Mouse (Mus musculus) hindbrain, embryonic 11.5 days (tissue): ENCODE data around the gene Wdr20. TPM values are rescaled to one million over a fixed set of nuclear protein-coding genes. Genes with fewer than 3 reads are reported as not detected.

Experiments used
- ATAC-seq: fragments of 200-750 bp; cut with Nextera tagmentation; 2 replicates; pipeline ENCODE4 v1.8.0; 2017; ENCODE audit warnings: mild to moderate bottlenecking, moderate TSS enrichment, moderate library complexity; ENCODE audit not compliant: low FRiP score
- DNase-seq: peaks from one replicate; pipeline ENCODE4 v3.0.0-alpha.2; 2015; ENCODE audit warnings: low spot score
- H3K27ac ChIP-seq: fragments of 300-500 bp; sonication (generic); 2 replicates; pipeline ENCODE4 v1.5.1; 2014; ENCODE audit warnings: mild to moderate bottlenecking, low read depth, low read length
- H3K27me3 ChIP-seq: fragments of 300-500 bp; sonication (generic); 2 replicates; pipeline ENCODE4 v1.6.1; 2014; ENCODE audit warnings: mild to moderate bottlenecking, low read length, moderate library complexity, mixed read lengths; ENCODE audit not compliant: control insufficient read depth, insufficient read depth
- H3K36me3 ChIP-seq: fragments of 300-500 bp; sonication (generic); 2 replicates; pipeline ENCODE4 v1.6.1; 2014; ENCODE audit warnings: mild to moderate bottlenecking, low read length, moderate library complexity, mixed read lengths; ENCODE audit not compliant: control insufficient read depth, insufficient read depth
- H3K4me1 ChIP-seq: fragments of 300-500 bp; sonication (generic); replicated peaks from 2 replicates; pipeline ENCODE4 v1.6.1; 2014; ENCODE audit warnings: low read length, mixed read lengths; ENCODE audit not compliant: control insufficient read depth, insufficient read depth
- H3K4me2 ChIP-seq: fragments of 300-500 bp; sonication (generic); replicated peaks from 2 replicates; pipeline ENCODE4 v1.6.1; 2014; ENCODE audit warnings: mild to moderate bottlenecking, low read depth, low read length
- H3K4me3 ChIP-seq: fragments of 300-500 bp; sonication (generic); 2 replicates; pipeline ENCODE4 v1.5.1; 2014; ENCODE audit warnings: low read depth, low read length
- H3K9ac ChIP-seq: fragments of 300-500 bp; sonication (generic); 2 replicates; pipeline ENCODE4 v1.6.1; 2014; ENCODE audit warnings: low read depth, low read length
- H3K9me3 ChIP-seq: fragments of 300-500 bp; sonication (generic); 2 replicates; pipeline ENCODE4 v1.6.1; 2016; ENCODE audit warnings: low read length; ENCODE audit not compliant: control insufficient read depth
- WGBS: fragments of 180-500 bp; shearing (Covaris S2); extraction: QIAGEN DNeasy Blood & Tissue Kit; methylation state at CpG from one replicate; pipeline ENCODE4 v1.1.7; 2014; 5-methylcytosine and 5-hydroxymethylcytosine counted together
- polyA plus RNA-seq: library from polyadenylated mRNA; unstranded; fragments of >200 nt; fragmentation: Nextera tagmentation; extraction: Ambion mirVana; gene quantifications from 2 replicates; pipeline ENCODE4 v1.2.1, GENCODE M21; 2014

Wdr20 gene
- polyA plus RNA-seq, 1 experiment from 2014 or later, result 22.8 TPM

GRCm38 (mm10) chr12:110781181-110781580 lies 43.4 kb downstream of the Wdr20 start:
- Histone ChIP-seq H3K4me3 (no peak overlapping the region), H3K4me1 (no peaks in the 10 kb centered on the region), H3K27ac (no peak overlapping the region), H3K9me3 (no peaks in the 10 kb centered on the region), H3K4me2 (no peak overlapping the region), H3K36me3 (no peaks in the 10 kb centered on the region), H3K27me3 (no peaks in the 10 kb centered on the region), H3K9ac (no peak overlapping the region)
- WGBS, result 82% methylated on average over 8 of the region's 8 CpGs
- DNase-seq (no peak), ATAC-seq (no peak)

GRCm38 (mm10) chr12:110782278-110782677 lies 44.5 kb downstream of the Wdr20 start:
- H3K9ac ChIP-seq, result no peak overlapping the region
- H3K36me3 ChIP-seq, result no peaks in the 10 kb centered on the region
- ATAC-seq (no peak), DNase-seq (no peak)
- no peak overlapping the region for H3K4me2 ChIP-seq
- no peaks in the 10 kb centered on the region for H3K27me3 ChIP-seq
- H3K27ac ChIP-seq, result no peak overlapping the region
- 96% methylated on average over 1 of the region's 1 CpGs for WGBS
- no peak overlapping the region for H3K4me3 ChIP-seq
- H3K4me1 ChIP-seq, result no peaks in the 10 kb centered on the region
- H3K9me3 ChIP-seq, result no peaks in the 10 kb centered on the region

- 98% methylated on average over 2 of the region's 2 CpGs for WGBS
- no peak overlapping the region for H3K27ac ChIP-seq
- H3K27me3 ChIP-seq, result no peaks in the 10 kb centered on the region
- H3K36me3 ChIP-seq, result no peaks in the 10 kb centered on the region
- H3K4me3 ChIP-seq, result no peak overlapping the region
- no peaks in the 10 kb centered on the region for H3K9me3 ChIP-seq
- DNase-seq (no peak), ATAC-seq (no peak)
- no peak overlapping the region for H3K4me2 ChIP-seq
- no peak overlapping the region for H3K9ac ChIP-seq
- no peaks in the 10 kb centered on the region for H3K4me1 ChIP-seq
These were observed 46.5 kb downstream of the Wdr20 start for GRCm38 (mm10) chr12:110784211-110784610.

- Histone ChIP-seq H3K36me3 (no peaks in the 10 kb centered on the region), H3K27me3 (no peaks in the 10 kb centered on the region), H3K27ac (no peak overlapping the region), H3K4me2 (no peak overlapping the region), H3K4me3 (no peak overlapping the region), H3K4me1 (no peaks in the 10 kb centered on the region), H3K9ac (no peak overlapping the region), H3K9me3 (no peaks in the 10 kb centered on the region)
- 91% methylated on average over 4 of the region's 4 CpGs for WGBS
- ATAC-seq (no peak), DNase-seq (no peak)
These were observed 48.5 kb downstream of the Wdr20 start for GRCm38 (mm10) chr12:110786243-110786642.

GRCm38 (mm10) chr12:110790580-110790979 lies 52.8 kb downstream of the Wdr20 start:
- H3K4me1 ChIP-seq, result no peaks in the 10 kb centered on the region
- H3K27ac ChIP-seq, result no peak overlapping the region
- H3K9ac ChIP-seq, result no peak overlapping the region
- H3K4me3 ChIP-seq, result no peak overlapping the region
- H3K9me3 ChIP-seq, result no peaks in the 10 kb centered on the region
- no peaks in the 10 kb centered on the region for H3K27me3 ChIP-seq
- H3K4me2 ChIP-seq, result no peak overlapping the region
- H3K36me3 ChIP-seq, result no peaks in the 10 kb centered on the region
- ATAC-seq (no peak), DNase-seq (no peak)
- 90% methylated on average over 4 of the region's 4 CpGs for WGBS

GRCm38 (mm10) chr12:110791026-110791425 lies 53.3 kb downstream of the Wdr20 start:
- H3K4me2 ChIP-seq, result no peak overlapping the region
- no peaks in the 10 kb centered on the region for H3K4me1 ChIP-seq
- no peak overlapping the region for H3K27ac ChIP-seq
- H3K9me3 ChIP-seq, result no peaks in the 10 kb centered on the region
- no peaks in the 10 kb centered on the region for H3K36me3 ChIP-seq
- WGBS, result 94% methylated on average over 8 of the region's 8 CpGs
- DNase-seq (no peak), ATAC-seq (no peak)
- H3K4me3 ChIP-seq, result no peak overlapping the region
- no peak overlapping the region for H3K9ac ChIP-seq
- H3K27me3 ChIP-seq, result no peaks in the 10 kb centered on the region

GRCm38 (mm10) chr12:110795035-110795434 lies 57.3 kb downstream of the Wdr20 start:
- H3K27me3 ChIP-seq, result no peaks in the 10 kb centered on the region
- DNase-seq (no peak), ATAC-seq (no peak)
- H3K27ac ChIP-seq, result no peak overlapping the region
- no peaks in the 10 kb centered on the region for H3K9me3 ChIP-seq
- no peaks in the 10 kb centered on the region for H3K36me3 ChIP-seq
- WGBS, result 90% methylated on average over 6 of the region's 6 CpGs
- no peak overlapping the region for H3K4me3 ChIP-seq
- no peak overlapping the region for H3K9ac ChIP-seq
- H3K4me1 ChIP-seq, result no peaks in the 10 kb centered on the region
- no peak overlapping the region for H3K4me2 ChIP-seq

GRCm38 (mm10) chr12:110796748-110797147 lies 59.0 kb downstream of the Wdr20 start:
- Histone ChIP-seq H3K4me2 (no peak overlapping the region), H3K27ac (no peak overlapping the region), H3K4me1 (no peaks in the 10 kb centered on the region), H3K4me3 (no peak overlapping the region), H3K9me3 (no peaks in the 10 kb centered on the region), H3K9ac (no peak overlapping the region), H3K27me3 (no peaks in the 10 kb centered on the region), H3K36me3 (no peaks in the 10 kb centered on the region)
- ATAC-seq (no peak), DNase-seq (no peak)
- WGBS, result 88% methylated on average over 6 of the region's 6 CpGs

- no peak overlapping the region for H3K27ac ChIP-seq
- DNase-seq, result no peak
- WGBS, result 97% methylated on average over 5 of the region's 6 CpGs
- H3K9ac ChIP-seq, result no peak overlapping the region
- no peak overlapping the region for H3K4me3 ChIP-seq
- no peaks in the 10 kb centered on the region for H3K4me1 ChIP-seq
- no peaks in the 10 kb centered on the region for H3K36me3 ChIP-seq
- no peak for ATAC-seq
- no peak overlapping the region for H3K4me2 ChIP-seq
- no peaks in the 10 kb centered on the region for H3K9me3 ChIP-seq
- H3K27me3 ChIP-seq, result no peaks in the 10 kb centered on the region
These were observed 59.5 kb downstream of the Wdr20 start for GRCm38 (mm10) chr12:110797202-110797601.
